Mouse (Mus musculus): Measurements from ENCODE around the gene Rptor. TPM values are rescaled to one million over a fixed set of nuclear protein-coding genes. Genes with fewer than 3 reads are reported as not detected.

The Rptor gene
- polyA plus RNA-seq, 1 experiment from 2014 or later: 12.4 TPM

DNA sequence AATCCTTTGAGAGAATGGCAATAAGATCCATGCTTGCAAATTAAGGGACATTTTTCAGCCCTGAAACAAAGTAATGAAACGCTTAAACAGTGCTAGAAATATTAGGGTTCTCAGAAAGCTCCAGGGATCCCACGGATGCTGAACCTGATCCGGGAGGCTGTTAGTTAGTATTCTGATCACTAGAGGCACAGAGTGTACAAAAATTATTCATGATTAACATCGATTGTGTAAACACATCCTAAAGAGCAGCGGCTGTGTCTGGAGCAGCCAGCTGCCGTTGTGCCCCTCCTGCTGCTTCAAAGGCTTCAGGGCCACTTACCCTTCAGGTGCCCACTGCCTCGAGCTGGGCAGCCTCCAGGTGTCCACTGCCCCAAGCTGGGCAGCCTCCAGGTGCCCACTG is 185.8 kb downstream of the Rptor start:
- Histone ChIP-seq H3K27ac (ENCODE audit: low read depth, low read length) (no peak overlapping the region), H3K4me3 (ENCODE audit: low read depth, low read length) (no peak overlapping the region), H3K27me3 (ENCODE audit: control insufficient read depth, insufficient read depth, low read length) (no peaks in the 10 kb centered on the region), H3K36me3 (ENCODE audit: control insufficient read depth, insufficient read depth, low read length) (no peaks in the 10 kb centered on the region), H3K9me3 (ENCODE audit: control insufficient read depth, low read length) (no peaks in the 10 kb centered on the region), H3K4me2 (replicated peaks; ENCODE audit: low read depth, low read length) (no peak overlapping the region), H3K4me1 (replicated peaks; ENCODE audit: control insufficient read depth, insufficient read depth, low read length) (peaks cover 7% of the 10 kb centered on the region; the same call in 1 of the 2 replicates), H3K9ac (ENCODE audit: low read depth, low read length) (no peak overlapping the region)
- no peak for DNase-seq (ENCODE audit: low spot score)
- ATAC-seq (ENCODE audit: low FRiP score): no peak
- 82% methylated on average over 7 of the region's 7 CpGs for WGBS

- 70% methylated on average over 3 of the region's 3 CpGs for WGBS
- H3K27ac ChIP-seq (ENCODE audit: low read depth, low read length): no peak overlapping the region
- no peaks in the 10 kb centered on the region for H3K9me3 ChIP-seq (ENCODE audit: control insufficient read depth, low read length)
- no peak overlapping the region for H3K9ac ChIP-seq (ENCODE audit: low read depth, low read length)
- H3K4me2 ChIP-seq (replicated peaks; ENCODE audit: low read depth, low read length): no peak overlapping the region
- DNase-seq (ENCODE audit: low spot score) (no peak), ATAC-seq (ENCODE audit: low FRiP score) (no peak)
- H3K4me1 ChIP-seq (replicated peaks; ENCODE audit: control insufficient read depth, insufficient read depth, low read length): peaks cover 7% of the 10 kb centered on the region; the same call in 1 of the 2 replicates
- H3K4me3 ChIP-seq (ENCODE audit: low read depth, low read length): no peak overlapping the region
- no peaks in the 10 kb centered on the region for H3K36me3 ChIP-seq (ENCODE audit: control insufficient read depth, insufficient read depth, low read length)
- H3K27me3 ChIP-seq (ENCODE audit: control insufficient read depth, insufficient read depth, low read length): no peaks in the 10 kb centered on the region
Measured at GRCm38 (mm10) chr11:119788919-119789713, 186.4 kb downstream of the Rptor start.

DNA sequence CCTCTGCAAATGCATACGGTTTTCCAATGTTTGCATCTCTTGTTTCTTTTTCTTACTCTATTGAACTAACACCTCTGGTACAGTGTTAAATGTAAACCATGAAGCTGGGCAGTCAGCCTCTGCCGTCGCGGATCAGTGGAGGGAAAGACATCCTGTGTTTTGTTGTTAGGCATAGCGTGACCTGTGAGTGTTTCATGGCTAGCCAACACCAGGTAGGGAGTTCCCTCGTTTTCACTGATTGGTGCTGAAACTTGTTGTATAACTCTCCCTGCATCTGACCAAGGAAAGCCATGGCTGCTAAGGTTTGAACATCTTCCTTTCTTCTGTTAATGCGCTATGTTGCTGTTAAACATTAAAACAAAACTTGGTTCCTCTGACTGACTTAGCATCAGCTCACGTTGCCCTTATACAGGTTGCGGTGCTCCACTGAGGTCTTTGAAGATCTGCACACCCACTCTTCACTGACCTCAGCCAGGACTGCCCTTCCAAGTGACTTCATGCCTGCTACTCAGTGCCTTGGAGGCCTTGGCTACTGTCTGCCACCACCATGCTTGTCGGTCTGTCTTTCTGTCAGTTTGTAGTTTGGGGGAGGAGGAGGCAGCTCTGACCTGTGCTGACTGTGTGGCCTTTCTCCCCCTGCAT is 189.3 kb downstream of the Rptor start:
- no peak overlapping the region for H3K27ac ChIP-seq (ENCODE audit: low read depth, low read length)
- no peaks in the 10 kb centered on the region for H3K36me3 ChIP-seq (ENCODE audit: control insufficient read depth, insufficient read depth, low read length)
- H3K9me3 ChIP-seq (ENCODE audit: control insufficient read depth, low read length): no peaks in the 10 kb centered on the region
- no peak overlapping the region for H3K4me3 ChIP-seq (ENCODE audit: low read depth, low read length)
- ATAC-seq (ENCODE audit: low FRiP score) (no peak), DNase-seq (ENCODE audit: low spot score) (no peak)
- H3K9ac ChIP-seq (ENCODE audit: low read depth, low read length): no peak overlapping the region
- no peaks in the 10 kb centered on the region for H3K27me3 ChIP-seq (ENCODE audit: control insufficient read depth, insufficient read depth, low read length)
- H3K4me2 ChIP-seq (replicated peaks; ENCODE audit: low read depth, low read length): no peak overlapping the region
- peaks cover 7% of the 10 kb centered on the region for H3K4me1 ChIP-seq (replicated peaks; ENCODE audit: control insufficient read depth, insufficient read depth, low read length)
- 87% methylated on average over 10 of the region's 10 CpGs for WGBS

DNA sequence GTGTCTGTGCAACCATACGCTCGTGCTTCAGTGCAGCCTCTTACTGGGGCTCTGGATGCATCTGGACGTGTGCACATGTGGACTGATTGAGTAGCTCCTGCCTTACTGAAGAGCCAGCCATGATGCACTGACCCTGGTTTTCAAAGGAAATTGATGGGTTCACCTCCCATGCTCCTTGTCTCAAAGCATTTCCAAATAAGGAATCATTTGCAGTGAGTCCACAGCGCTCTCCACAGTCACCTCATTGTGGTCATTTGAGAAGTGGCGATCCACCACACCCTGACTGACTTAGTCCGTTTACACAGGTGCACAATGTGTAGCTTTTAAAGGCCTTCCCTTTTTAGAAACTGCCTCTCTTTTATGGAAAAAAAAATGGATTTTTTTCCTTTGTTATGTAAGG is 190.7 kb downstream of the Rptor start:
- WGBS: 64% methylated on average over 6 of the region's 6 CpGs

GRCm38 (mm10) chr11:119794020-119794419 is 191.3 kb downstream of the Rptor start:
- no peak overlapping the region for H3K4me3 ChIP-seq (ENCODE audit: low read depth, low read length)
- no peaks in the 10 kb centered on the region for H3K36me3 ChIP-seq (ENCODE audit: control insufficient read depth, insufficient read depth, low read length)
- H3K4me1 ChIP-seq (replicated peaks; ENCODE audit: control insufficient read depth, insufficient read depth, low read length): peaks cover 4% of the 10 kb centered on the region; the same call in 1 of the 2 replicates
- no peaks in the 10 kb centered on the region for H3K9me3 ChIP-seq (ENCODE audit: control insufficient read depth, low read length)
- H3K4me2 ChIP-seq (replicated peaks; ENCODE audit: low read depth, low read length): no peak overlapping the region
- no peaks in the 10 kb centered on the region for H3K27me3 ChIP-seq (ENCODE audit: control insufficient read depth, insufficient read depth, low read length)
- no peak overlapping the region for H3K27ac ChIP-seq (ENCODE audit: low read depth, low read length)
- H3K9ac ChIP-seq (ENCODE audit: low read depth, low read length): no peak overlapping the region
- ATAC-seq (ENCODE audit: low FRiP score) (no peak), DNase-seq (ENCODE audit: low spot score) (no peak)
- WGBS: 96% methylated on average over 1 of the region's 1 CpGs

More for the DNA sequence above, 190.7 kb downstream of the Rptor start:
- Histone ChIP-seq H3K4me1 (replicated peaks; ENCODE audit: control insufficient read depth, insufficient read depth, low read length) (peaks cover 7% of the 10 kb centered on the region), H3K4me3 (ENCODE audit: low read depth, low read length) (no peak overlapping the region), H3K9ac (ENCODE audit: low read depth, low read length) (no peak overlapping the region), H3K36me3 (ENCODE audit: control insufficient read depth, insufficient read depth, low read length) (no peaks in the 10 kb centered on the region), H3K4me2 (replicated peaks; ENCODE audit: low read depth, low read length) (no peak overlapping the region), H3K27me3 (ENCODE audit: control insufficient read depth, insufficient read depth, low read length) (no peaks in the 10 kb centered on the region), H3K27ac (ENCODE audit: low read depth, low read length) (no peak overlapping the region), H3K9me3 (ENCODE audit: control insufficient read depth, low read length) (no peaks in the 10 kb centered on the region)
- ATAC-seq (ENCODE audit: low FRiP score) (no peak), DNase-seq (ENCODE audit: low spot score) (no peak)

GRCm38 (mm10) chr11:119794671-119795070 is 192.0 kb downstream of the Rptor start:
- Histone ChIP-seq H3K4me1 (replicated peaks; ENCODE audit: control insufficient read depth, insufficient read depth, low read length) (peaks cover 4% of the 10 kb centered on the region; the same call in 1 of the 2 replicates), H3K27me3 (ENCODE audit: control insufficient read depth, insufficient read depth, low read length) (no peaks in the 10 kb centered on the region), H3K4me2 (replicated peaks; ENCODE audit: low read depth, low read length) (no peak overlapping the region), H3K4me3 (ENCODE audit: low read depth, low read length) (no peak overlapping the region), H3K27ac (ENCODE audit: low read depth, low read length) (no peak overlapping the region), H3K9ac (ENCODE audit: low read depth, low read length) (no peak overlapping the region), H3K9me3 (ENCODE audit: control insufficient read depth, low read length) (no peaks in the 10 kb centered on the region), H3K36me3 (ENCODE audit: control insufficient read depth, insufficient read depth, low read length) (no peaks in the 10 kb centered on the region)
- no peak for DNase-seq (ENCODE audit: low spot score)
- no peak for ATAC-seq (ENCODE audit: low FRiP score)
- 81% methylated on average over 6 of the region's 6 CpGs for WGBS

- ATAC-seq (ENCODE audit: low FRiP score): no peak
- WGBS: 55% methylated on average over 7 of the region's 7 CpGs
Measured at GRCm38 (mm10) chr11:119796406-119796805, 193.7 kb downstream of the Rptor start.

GRCm38 (mm10) chr11:119796846-119797245 is 194.1 kb downstream of the Rptor start:
- WGBS: 86% methylated on average over 7 of the region's 7 CpGs
- Histone ChIP-seq H3K27me3 (ENCODE audit: control insufficient read depth, insufficient read depth, low read length) (no peaks in the 10 kb centered on the region), H3K4me2 (replicated peaks; ENCODE audit: low read depth, low read length) (no peak overlapping the region), H3K9me3 (ENCODE audit: control insufficient read depth, low read length) (no peaks in the 10 kb centered on the region), H3K36me3 (ENCODE audit: control insufficient read depth, insufficient read depth, low read length) (no peaks in the 10 kb centered on the region), H3K4me3 (ENCODE audit: low read depth, low read length) (no peak overlapping the region), H3K27ac (ENCODE audit: low read depth, low read length) (no peak overlapping the region), H3K9ac (ENCODE audit: low read depth, low read length) (no peak overlapping the region), H3K4me1 (replicated peaks; ENCODE audit: control insufficient read depth, insufficient read depth, low read length) (peaks cover 2% of the 10 kb centered on the region; the same call in 1 of the 2 replicates)
- DNase-seq (ENCODE audit: low spot score) (no peak), ATAC-seq (ENCODE audit: low FRiP score) (no peak)

More at GRCm38 (mm10) chr11:119796406-119796805, 193.7 kb downstream of the Rptor start:
- Histone ChIP-seq H3K27me3 (ENCODE audit: control insufficient read depth, insufficient read depth, low read length) (no peaks in the 10 kb centered on the region), H3K9me3 (ENCODE audit: control insufficient read depth, low read length) (no peaks in the 10 kb centered on the region), H3K27ac (ENCODE audit: low read depth, low read length) (no peak overlapping the region), H3K4me2 (replicated peaks; ENCODE audit: low read depth, low read length) (no peak overlapping the region), H3K4me1 (replicated peaks; ENCODE audit: control insufficient read depth, insufficient read depth, low read length) (peaks cover 2% of the 10 kb centered on the region; the same call in 1 of the 2 replicates), H3K36me3 (ENCODE audit: control insufficient read depth, insufficient read depth, low read length) (no peaks in the 10 kb centered on the region), H3K4me3 (ENCODE audit: low read depth, low read length) (no peak overlapping the region), H3K9ac (ENCODE audit: low read depth, low read length) (no peak overlapping the region)
- DNase-seq (ENCODE audit: low spot score): no peak
